Mouse (Mus musculus) gastrocnemius, postnatal 25 days (tissue): ENCODE measurements around the gene Ddx54. TPM values are rescaled to one million over a fixed set of nuclear protein-coding genes. Genes with fewer than 3 reads are reported as not detected.
A peak's percentile ranks its signal among the peaks of the same experiment; 100 is the strongest.

Experiments used
- DNase-seq: peaks from one replicate; pipeline ENCODE4 v3.0.0; 2022
- total RNA-seq, 2 experiments: library from RNA; stranded (reverse); gene quantifications; 1 replicate in 1 of 2; 2 replicates in 1 of 2; pipeline ENCODE4 v1.2.3; 2021

The Ddx54 gene
- total RNA-seq, 2 experiments from 2014 or later, result 15.7 to 17.1 TPM

DNA sequence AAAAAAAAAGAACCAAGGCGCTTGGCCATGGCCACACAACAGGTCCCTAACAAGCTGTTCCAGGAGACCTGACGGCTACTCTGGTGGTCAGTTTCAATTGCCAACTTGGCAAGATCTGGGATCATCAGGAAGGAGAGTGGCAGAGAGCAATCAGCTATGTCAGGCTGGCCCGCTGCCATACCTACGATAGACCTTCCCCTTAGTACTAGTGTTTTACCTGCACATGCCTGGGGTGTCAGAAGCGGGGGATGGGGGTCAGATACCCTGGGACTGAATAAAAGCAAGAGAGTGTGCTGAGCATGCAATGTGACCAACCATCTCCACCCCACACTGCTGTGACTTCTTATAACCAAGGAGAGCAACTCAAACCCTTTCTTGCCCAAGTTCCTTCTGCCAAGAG, 1.6 kb upstream of the Ddx54 start:
- DNase-seq, result no peak

DNA sequence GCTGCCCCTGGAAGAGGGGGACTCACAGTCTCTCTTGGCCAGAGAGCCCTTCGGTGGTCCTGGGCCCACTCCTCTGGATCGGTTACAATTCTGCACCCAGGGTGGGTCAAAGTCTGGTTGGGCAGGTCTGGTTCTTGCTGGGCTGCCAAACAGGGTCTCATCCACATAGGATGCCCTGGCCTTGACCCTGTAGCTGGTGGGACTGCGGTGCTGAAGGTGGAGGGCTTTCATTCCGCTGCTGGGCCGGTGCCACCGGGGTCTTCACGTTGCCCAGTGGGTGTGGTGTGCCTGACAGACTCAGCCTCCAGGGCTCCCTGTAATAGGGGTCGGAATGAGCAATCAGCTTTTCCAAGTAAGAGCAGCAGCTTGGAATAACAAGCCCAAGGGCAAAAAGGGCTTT, 1.1 kb upstream of the Ddx54 start:
- DNase-seq, result no peak

DNA sequence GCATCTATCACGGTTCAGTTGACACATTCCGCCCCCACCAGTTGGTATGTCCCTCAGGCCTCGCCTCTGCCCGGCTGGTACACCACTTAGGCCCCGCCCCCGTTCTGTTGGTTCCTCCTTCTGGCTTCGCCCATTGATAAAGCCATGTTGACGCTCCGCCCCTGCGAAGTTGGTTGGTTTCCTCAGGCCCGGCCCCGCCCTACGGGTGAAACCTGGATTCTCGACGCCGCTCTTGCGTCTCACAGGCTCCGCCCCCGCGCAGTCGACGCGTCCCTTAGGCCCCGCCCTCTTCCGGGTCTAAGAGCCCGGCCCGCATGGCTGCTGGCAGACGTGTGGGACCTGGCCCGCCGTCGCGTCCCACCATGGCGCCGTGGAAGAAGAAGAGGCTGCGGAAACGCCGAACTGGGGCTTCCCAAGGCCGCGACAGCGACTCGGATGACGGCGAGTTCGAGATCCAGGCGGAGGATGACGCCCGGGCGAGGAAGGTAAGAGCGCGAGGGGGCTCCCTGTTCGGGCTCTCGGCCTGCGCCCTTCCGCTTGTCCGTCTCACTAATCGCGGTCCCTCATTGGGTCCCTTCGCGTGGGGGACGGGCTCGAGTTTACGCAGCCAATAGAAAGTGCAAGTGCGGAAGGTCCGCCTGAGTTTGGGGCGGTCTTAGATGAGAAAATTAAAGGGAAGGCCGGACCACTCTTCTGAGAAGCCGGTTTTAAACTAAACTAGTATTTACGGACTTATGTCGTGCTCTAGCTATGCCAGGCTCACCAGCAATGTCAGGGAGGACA, 474 bp downstream of the Ddx54 start:
- DNase-seq, result peak; percentile 100

DNA sequence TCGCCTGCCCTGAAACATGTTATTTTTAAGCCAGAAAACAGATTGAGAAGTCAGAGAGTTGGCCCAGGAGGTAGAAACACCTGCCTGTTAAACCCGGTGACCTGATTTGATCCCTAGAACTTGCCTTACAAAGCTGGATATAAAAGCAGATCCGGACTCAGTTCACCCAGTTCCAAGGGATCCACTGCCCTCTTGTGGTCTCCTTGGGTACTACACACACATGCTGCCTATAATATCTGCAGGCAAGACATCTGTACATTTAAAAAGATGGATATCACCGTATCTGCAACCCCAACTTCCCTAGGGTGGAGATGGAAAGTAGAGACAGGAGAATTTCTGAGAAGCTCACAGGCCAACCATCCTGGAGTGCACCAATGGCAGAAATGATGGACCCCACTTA, 3.4 kb downstream of the Ddx54 start:
- DNase-seq, result no peak

DNA sequence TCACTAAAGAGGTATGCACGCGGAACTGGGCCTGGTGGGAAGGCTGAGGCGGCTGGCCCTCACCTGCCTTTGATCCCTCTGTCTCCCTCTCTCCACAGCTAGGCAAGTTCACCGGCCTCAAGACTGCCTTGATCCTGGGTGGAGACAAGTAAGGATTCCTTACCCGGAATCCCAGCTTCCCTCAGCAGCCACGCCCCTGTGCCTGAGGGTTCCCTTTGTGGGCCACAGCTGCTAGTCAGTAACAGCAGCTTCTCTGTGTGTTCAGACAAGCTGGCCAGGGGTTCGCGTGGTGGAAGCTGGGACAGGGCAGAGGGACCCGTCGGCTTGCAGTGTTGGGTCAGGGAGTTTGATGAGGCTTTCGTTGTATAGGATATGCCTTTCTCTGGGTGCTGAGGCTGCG, 6.2 kb downstream of the Ddx54 start:
- no peak for DNase-seq

DNA sequence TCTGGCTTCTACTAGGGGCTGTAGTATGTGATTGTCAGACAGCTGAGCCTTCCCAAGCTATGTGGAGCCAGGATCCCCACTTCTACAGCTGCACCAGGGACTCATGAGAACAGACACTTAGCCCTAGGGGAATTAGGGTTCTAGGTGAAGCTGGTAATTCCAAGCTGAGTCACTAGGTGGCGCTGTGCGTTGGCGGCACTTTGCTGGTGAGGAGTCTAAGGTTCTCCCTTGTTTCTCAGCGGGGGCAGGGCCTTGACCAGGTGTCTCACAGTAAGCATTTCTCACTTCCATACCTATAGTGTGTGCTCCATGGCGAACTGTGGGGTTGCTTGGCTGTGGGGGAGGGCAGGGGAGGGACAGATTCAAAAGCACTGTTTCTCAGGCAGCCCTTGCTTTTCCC, 6.7 kb downstream of the Ddx54 start:
- no peak for DNase-seq

DNA sequence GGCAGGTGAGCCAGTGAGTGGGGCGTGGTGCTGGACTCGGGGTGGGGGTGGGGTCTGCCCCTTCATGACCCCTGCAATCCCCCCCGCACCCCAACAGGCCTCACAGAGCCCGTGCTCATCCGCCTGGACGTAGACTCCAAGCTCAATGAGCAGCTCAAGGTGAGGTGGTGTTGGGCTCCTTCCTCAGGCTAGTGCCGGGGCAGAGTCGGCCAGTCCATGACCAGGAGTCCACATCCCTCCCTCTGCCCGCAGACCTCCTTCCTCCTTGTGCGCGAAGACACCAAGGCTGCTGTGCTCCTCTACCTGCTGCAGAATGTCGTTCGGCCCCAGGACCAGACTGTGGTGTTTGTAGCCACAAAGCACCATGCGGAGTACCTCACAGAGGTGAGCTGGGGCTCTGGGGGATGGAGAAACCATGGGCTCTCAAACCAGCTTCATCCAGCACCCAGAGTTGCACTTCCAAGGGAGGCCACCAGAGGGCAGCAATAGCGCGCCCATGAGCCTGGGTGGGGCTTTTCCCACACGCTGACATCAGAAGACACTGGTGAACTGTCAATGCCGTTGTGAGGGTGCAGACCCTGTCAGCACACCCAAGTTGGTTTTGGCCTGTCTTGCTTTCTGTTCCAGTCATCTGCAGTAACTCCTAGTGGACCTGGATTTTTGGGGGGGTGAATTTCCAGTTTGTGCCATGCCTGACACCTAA, 8.0 kb downstream of the Ddx54 start:
- peak; percentile 63 for DNase-seq

DNA sequence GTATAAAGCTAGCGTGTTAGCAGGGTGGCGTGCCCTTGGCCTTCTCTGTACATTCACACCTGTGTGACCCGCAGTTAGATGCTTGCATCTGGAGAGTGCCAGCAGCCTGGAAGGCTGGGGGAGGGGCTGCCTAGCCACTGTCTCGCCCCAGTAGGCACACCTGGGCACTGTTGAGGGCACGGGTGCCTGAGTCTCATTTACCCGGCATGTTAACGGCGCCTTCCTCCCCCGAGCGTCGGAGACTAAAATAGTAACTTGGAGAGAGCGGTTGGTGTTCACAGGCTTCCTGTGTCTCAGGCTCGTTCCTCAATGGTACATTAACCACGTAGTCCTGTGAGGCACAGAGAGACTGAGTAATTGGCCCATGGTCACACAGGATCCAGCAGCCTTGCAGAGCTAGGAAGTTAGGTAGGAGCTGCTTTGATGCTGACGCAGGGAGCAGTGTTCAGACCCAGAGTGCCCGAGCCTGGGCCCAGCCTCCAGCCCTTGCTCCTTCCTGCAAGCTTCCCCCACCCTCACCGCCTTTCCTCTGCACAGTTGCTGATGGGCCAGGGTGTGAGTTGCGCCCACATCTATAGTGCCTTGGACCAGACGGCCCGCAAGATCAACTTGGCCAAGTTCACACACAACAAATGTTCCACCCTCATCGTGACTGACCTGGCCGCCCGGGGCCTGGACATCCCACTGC, 8.7 kb downstream of the Ddx54 start:
- no peak for DNase-seq

DNA sequence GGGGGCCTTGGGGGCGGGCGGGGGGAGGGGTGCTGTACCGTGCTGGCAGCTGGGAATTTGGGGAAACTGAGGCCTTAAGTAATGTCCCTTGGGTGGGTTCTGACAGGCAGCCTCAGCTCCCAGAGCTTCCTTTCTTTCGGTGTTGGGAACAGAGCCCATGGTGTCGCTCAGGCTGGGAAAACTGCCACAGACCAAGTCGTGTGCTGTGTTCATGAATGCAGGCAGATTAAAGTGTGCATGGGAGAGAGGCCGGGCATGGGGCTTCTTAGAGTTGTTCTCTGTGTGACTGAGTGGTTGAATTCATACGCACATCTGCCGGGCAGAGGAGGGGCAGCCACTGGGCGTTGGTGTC, 9.3 kb downstream of the Ddx54 start:
- no peak for DNase-seq

DNA sequence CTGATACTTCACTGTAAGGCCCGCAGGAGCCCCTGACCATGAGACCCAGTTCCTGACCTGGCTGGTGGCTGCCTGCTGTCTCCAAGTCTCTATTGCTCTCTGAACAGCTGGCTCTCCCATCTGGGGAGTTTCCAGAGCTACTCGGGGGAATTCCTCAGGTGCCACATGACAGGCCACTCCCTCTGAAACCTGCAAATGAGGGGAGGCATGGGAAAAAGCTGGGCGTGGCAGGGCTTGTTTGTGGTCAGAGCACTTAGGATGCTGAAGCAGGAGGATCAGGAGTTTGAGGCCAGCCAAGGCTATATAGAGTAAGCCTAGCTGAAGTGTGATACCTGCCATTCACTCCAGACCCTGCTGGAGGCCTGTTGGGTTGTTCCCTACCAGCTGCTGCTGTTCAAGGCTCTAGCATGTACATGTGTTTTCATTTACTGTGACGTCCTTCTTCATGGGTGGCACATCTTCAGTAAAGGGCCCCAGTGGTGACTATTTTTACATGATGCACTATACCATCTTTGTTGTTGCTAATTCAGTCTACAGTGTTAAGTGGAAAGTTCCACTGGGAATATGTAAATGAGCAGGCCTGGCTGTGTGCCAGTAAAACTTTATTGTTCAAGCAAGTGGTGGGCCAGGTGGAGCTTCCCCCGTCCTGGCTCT, 9.8 kb downstream of the Ddx54 start:
- no peak for DNase-seq

DNA sequence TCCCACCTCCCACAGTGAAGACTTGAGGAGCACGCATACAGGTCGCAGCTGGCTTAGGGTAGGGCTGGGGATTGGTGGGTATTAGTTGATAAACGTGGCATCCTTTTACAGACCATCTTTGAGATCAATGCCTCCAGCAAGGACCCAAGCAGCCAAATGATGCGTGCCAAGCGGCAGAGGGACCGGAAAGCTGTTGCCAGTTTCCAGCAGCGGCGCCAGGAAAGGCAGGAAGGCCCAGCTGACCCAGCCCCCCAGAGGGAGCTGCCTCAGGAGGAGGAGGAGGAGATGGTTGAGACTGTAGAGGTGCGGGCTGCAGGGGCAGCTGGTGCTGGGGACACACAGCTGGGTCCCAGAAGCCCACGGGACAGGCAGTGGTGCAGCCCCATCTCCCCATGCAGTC, 11.9 kb downstream of the Ddx54 start:
- no peak for DNase-seq

DNA sequence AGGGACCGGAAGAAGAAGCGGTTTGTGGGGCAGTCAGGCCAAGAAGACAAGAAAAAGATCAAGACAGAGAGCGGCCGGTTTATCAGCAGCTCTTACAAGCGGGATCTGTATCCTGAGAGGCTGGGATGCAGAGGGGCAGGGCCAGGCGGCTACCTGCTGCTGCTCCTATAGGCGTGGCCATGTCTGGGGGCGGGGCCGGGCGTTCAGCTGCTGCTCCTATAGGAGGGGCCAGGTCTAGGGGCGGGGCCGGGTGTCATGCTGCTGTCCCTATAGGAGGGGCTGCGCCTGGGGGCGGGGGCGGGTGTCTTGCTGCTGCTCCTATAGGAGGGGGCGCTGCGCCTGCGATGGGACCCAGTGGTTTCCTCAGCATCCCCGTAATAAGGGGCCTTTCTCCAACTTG, 13.9 kb downstream of the Ddx54 start:
- no peak for DNase-seq

DNA sequence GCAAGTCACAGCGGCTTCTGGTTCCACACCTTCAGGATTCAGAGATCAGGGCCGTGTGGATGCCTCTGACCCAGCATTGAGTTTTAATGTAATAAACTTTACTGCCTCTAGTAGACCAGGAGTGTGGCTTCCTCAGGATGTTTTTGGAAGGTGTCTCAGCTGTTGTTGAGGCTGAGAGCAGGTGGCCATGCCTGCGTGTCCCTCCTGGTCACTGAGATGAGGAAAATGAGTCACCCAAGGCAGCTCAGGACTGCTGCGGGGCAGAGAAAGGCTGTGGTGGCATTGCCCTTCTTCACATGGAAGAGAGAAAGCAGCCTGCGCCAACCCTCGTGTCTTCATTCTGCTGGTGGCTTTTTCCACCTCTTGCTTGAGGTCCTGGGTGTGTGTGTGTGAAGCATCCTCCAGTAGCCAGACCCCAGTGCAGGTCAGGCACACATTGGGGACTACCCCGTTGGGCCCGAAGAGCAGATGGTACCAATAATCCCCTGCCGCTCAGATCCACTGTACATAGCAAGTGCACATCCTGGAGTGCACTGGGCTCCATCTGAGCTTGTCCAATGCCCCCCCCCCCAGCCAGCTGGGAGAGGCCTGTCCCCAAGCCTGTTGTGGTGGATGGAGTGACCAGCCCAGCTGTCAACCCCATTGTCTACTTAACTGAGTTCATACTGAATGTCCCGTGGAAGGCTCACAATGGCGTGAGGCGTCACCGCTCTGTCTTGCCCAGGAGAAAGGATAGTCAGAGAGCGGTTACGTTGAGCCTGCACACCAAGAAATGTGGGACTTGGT, 15.2 kb downstream of the Ddx54 start:
- no peak for DNase-seq

DNA sequence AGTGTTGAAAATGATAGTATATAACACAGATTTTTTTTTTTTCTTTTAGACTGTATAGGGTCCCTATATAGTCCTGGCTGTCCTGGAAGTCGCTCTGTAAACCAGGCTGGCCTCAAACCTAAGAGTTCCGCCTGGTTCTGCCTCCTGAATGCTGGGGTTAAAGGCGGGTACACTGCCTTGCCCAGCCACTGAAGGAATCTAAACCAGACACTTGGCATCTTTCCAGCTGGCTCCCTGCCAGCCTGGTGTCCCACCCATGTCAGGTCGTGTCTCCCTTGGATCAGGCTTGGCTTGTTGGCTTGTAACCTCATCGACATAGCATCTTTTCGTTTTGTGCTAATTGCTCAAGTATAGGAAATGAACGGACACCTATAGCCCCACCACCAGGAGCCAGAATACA, 16.1 kb downstream of the Ddx54 start:
- DNase-seq, result no peak

DNA sequence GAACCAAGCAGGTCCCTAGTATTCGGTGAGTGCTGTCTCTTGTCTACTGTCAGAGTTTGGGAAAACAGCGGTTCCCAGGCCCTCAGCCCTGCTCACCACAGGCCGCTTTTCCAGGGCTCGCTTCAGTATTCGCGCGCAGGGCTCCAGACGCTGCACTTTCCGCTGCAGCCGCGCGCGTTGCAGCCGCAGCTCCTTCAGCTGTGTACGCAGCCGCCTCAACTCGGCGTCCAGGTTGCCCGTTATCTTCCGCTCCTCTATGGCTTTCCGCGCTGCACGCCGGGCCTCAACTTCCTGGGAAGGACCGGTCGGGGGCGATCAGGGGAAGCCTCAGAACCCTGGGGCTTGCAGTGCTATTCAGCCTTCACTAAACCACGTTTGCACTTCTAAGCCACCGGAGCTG, 18.6 kb downstream of the Ddx54 start:
- no peak for DNase-seq

DNA sequence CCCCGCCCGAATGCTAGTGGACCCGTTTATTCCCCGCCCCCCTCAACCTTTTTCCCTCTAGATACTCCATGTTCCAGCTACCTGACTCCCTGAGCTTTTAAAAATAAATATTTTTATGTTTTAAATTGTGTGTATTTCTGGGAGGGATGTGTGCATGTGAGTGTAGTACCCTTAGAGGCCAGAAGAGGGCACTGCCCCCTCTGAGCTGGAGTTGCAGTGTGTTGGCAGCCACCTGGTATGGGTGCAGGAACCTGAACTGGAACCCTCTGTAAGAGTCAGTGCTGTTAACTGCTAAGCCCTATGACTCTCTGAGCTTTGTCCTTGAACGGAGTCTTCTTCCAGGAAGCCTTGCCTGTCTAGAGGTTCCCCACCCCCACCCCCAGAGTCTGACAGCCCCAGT, 19.4 kb downstream of the Ddx54 start:
- DNase-seq, result no peak

DNA sequence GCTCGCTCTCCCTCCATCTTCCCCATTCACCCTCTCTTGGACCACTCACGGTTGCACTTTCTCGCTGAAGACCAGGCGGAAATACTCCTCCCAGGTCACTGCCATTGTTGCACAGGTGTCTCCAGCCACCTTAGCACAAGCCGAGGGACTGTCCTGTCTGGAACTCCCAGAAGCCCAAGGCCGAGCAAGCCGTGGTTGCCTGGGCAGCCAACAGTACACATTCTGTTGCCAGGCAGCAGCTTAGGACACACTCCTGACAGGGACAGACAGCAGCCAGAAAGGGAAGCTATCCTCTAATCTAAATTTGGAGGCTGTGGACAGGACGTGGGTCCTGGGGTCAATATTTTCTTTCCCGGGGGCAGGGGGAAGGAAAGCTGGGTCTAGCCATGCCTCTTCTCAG, 21.6 kb downstream of the Ddx54 start, which contains the start of gene Cfap73:
Gene Cfap73, minus strand, starts transcription at position 105 of the 400 bp plus-strand sequence.
- DNase-seq, result no peak

DNA sequence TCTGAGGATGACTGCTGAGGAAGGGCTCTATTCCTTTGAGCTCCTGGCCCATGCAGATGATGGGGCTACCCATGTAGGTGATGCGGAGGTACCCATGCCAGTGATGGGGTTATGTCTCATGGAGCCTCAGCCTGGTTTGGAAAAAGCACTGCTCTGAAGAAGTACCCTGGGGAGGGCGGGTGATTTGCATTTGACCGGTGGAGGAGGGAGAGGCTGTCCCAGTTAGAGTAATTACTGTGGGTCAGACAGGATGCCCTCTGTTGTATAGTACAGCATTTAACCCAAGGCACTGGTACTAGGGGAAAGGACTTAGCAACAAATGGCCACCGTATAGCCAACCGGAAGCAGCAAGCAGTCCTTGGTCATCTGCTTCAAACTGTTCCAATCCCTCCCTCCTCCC, 22.3 kb downstream of the Ddx54 start:
- no peak for DNase-seq

DNA sequence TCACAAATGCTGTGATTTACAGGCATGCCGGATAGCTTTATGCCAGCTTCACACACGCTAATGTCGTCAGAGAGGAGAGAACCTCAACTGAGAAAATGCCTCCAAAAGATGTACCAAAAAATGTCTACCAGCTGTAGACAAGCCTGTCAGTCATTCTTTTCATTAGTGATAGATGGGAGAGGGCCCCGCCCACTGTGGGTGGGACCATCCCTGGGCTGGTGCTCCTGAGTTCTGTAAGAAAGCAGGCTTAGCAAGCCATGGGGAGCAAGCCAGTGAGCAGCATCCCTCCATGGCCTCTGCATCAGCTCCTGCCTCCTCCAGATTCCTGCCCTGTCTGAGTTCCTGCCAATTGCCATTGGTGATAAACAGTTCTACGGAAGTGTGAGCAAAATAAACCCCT, 23.1 kb downstream of the Ddx54 start:
- DNase-seq, result no peak

DNA sequence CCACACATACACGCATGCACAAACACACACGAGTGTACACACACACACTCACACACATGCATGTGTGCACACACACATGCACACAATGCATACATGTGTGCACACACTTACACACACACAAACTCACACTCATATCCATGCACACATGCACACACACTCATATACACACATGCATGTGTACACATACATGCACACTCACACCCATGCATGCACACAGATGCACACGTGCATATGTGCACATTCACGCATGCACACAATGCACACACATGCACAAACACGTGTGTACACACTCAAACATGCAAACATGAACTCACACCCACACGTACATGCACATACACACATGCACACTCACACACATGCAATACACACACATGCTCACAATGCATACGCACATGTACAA, 27.6 kb downstream of the Ddx54 start:
- no peak for DNase-seq

DNA sequence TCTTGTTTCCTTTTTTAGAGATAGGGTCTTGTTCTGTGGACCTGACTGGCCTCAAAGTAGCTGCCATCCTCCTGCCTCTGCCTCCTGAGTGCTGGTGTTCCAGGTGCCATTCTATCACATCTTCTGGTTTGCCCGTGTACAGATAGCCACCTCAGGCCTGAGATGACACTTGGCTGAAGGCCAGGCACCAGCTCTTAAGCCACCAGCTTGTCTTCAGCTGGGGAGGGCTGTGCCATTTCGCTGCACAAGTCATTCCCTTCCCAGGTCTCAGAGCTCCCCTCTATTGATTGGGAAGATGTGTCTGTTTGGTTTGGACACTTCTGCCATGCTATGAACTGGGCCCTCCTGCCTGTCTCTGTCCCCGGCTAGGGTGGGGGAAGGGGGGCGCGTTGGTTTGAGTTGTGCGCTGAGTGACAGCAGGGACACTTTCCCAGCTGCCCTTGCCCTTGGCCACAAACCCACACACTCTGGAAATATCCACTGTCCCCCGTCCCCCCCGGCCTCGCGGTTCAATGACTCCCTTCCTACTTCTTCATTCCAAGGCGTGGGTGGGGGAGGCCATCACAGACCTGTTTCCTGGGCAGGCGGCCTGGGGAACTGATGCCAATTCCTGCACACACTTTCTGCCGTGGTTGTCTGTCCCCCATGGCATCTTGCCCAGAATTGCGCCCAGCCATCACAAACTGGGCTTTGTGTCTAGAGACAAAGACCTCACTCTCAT, 31.0 kb downstream of the Ddx54 start:
- no peak for DNase-seq
